Mouse (Mus musculus) cerebellum, postnatal 4 days (tissue): ENCODE data around the gene Pcdh19.

Source experiments
- DNase-seq, 2 experiments: peaks; one replicate each; pipeline ENCODE4 v3.0.0; 2022; ENCODE audit warnings: low spot score in 2 of 2, mixed read lengths in 1 of 2

Pcdh19 gene

DNA sequence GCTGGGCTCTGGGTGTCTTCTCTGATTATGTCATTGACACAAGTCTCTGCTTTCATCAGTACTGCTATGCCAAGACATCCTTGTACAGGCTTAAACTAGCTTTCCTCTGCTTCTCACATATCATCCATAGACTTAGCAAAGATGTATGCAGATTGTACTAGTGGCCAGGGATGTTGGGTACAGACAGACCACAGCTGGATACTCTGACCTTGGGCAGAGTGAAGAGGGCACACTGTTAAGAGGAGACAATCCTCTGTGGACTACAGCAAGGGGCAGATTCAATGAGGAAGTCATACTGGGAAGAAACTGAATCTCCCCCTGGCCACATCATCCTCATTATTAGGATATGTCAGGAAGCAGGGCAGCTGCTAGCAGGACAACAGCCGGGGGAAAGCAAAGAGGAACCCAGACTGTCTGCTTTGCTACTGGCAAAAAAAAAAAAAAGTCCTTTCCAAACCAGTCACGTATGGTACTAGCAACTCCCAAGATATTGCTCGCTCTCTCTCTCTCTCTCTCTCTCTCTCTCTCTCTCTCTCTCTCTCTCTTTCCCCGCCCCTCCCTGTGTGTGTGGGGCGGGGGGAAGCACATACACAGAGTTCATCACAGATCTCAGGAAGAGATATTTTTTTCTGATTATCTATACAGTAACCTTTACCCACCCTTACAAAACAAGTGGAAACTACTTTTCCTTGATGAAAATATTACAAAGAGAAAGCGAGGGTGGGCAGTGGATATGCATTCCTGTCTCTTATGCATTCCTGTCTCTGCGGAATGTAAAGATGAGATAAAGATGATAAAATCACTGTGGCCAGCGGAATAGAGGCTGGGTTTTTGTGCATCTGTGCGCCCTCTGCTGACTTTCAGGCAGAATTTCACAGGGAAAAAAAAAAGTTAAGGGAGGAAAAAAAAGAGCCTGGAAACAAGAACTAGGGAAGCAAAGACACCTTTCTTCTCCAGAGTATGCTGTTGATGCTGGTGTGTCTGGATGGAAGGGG, 31.2 kb downstream of the Pcdh19 start:
- DNase-seq: no peak

DNA sequence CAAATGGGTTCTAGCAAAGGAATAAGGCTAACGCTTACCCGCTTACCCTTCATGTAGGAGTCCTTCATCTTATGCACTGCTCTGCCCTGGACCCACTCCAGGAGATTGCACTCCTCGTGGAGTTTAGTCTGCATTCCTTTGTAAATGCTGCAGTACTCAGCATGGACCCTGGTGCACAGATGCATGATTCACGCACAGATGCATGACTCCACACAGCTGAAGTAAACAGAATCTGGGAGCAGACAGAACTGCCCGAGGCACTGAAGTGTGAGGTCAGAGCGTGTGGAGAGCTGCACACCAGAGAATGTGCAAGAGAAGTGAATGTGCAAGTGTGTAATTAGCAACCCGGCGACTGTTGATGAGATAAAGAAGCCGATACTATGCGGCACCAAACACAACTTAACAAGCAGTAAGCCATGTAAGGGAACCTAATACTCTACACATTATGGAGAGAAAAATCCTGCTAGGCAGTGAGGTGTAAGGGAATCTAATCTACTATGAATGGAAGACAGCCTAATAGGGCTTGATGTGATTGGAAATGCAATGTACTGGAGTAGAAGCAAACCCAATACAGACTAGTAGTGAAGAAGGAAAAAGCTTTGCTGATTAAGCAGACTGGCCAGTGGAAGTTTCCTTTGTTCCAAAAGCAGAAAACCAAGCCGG, 32.8 kb downstream of the Pcdh19 start:
- no peak for DNase-seq

DNA sequence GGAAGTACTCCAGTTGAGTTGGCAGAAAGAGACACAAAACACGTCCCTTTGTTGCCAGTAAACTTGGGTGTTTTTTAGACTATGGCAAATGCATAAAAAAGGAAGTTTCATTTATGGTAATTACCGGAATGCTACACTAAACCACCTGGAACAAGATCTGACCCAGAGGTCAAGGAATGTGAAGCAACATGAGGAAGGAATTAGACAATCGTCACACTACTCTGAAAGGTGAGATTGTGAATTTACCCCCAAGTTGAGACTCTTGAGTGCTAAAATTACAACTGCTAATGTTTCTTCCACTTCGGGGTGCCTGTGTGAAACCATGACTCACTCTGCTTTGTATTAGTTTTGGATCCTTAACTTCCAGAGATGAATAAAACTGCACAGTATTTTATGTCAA, 33.6 kb downstream of the Pcdh19 start:
- no peak for DNase-seq

DNA sequence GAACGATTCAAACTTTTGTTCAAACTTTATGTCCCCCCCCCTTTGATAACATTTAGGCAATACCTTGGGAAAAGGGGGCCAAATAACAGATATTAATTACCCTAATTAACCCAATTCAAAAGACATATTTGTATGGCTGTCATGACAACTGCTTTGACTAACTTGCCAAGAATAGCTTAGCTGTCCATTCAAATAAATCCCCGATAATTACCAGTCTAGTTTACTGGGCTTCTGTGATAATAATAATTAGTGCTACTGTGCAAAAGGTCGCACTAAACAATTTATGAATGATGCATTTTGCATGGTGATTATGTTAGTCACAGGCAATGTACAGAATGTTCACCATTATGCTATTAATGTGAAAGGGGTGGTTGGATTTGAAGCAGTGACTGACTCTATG, 35.7 kb downstream of the Pcdh19 start:
- DNase-seq: no peak

DNA sequence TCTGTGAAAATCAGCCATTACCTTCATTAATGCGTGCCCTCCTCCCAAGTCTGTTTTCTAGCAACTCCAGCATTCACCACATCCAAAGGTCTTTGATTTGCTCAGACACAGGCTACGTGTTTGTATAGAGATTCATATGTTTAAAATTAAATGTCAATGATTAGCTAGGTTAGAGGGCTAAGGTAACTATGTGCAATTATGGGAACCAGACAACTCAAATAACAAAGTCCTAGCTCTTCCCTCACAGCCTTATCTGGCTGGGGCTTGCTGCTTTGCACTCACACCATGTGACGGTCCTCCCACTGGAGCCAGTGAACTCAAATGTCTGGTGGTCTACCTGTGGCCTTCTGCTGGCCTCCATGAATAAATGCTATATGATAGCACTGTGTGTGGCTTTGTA, 38.4 kb downstream of the Pcdh19 start:
- no peak for DNase-seq

DNA sequence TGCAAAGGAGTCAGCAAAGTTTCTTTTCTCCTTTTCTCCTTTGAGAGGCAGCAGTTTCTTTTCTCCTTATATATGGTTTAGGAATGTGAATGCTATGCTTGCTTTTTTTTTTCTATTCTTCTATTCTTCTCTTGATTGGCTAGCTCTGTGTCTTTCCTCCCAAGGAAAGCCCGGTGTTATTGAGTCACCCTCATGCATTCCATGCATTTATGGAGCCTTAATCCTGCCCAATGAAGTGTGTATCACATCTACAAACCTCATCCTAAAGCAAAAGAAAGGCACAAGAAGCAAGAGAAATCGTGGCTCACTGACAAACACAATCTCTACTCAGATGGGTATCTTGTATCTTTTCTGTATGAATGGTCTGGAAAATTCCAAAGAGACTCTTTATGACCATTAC, 41.0 kb downstream of the Pcdh19 start:
- no peak for DNase-seq

DNA sequence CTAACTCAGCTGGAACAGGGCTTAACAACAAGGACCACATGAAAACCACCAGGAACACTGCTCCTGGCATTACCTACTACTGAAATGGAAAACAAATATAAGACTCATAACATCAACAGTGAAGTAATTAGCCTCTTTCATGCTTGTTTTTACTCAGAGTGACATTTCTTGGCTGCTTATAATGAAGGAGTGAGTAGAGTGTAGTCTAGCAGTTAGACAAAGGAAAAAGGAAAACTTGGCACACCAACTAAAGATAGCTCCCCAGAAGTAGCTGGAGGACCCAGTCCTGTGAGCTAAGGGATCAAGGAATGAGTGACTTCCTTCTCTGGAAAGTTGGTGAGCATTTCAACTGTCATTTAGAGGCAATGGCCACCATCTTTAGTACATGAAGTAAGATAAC, 49.3 kb downstream of the Pcdh19 start:
- no peak for DNase-seq

DNA sequence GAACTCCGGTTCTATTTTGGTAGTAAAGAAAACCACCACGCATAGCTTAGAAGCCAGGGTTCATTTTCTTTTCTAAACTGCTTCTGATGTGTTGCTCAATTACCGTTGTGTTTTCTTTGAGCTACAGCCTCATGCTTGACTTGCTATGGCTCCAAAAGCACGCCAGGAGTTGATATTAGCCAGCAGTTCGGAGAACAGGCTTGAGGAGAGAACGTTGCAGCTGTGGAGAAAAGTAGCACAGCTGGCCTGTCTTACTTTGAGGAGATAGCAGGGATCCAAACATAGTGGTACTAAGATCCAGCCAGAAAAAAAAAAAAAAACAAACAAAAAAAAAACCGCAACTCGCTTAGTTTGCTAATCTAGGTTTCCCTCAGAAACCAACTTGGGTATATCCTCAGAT, 59.2 kb downstream of the Pcdh19 start:
- DNase-seq: no peak

DNA sequence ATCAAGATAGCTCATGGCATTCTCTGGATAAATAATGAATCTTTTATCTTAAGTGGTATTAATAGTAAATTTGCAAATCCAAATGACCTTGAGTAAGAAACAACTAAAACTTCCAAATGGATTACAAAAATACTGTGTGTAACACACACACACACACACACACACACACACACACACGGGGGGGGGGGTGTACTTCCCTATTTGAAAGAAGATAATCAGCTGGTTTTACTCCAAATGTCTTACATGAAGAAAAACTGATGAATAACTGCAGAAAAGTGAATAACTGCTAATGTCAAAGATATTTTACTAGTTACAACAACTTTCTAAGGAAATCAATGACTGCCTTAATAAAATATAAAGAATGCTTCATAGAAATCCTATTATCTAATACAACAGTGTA, 70.6 kb downstream of the Pcdh19 start:
- no peak for DNase-seq

DNA sequence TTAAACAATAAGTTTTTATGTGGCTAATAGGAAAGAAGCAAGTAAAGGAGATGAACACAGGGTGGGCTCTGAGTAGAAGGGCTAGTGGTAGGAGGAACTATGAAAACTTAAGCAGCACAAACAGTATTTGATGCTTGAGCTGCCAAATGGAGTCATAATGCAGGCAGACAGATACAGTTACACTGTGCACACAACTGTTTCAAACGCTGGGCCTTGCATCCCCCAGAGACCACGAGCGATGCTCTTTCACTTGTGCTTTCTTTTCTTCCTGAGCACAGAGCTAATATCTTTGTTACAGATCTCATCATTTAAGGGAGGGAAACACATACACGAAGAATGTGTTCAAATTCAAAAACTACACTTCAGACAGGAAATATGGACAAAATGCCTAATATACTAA, 83.0 kb downstream of the Pcdh19 start:
- no peak for DNase-seq

DNA sequence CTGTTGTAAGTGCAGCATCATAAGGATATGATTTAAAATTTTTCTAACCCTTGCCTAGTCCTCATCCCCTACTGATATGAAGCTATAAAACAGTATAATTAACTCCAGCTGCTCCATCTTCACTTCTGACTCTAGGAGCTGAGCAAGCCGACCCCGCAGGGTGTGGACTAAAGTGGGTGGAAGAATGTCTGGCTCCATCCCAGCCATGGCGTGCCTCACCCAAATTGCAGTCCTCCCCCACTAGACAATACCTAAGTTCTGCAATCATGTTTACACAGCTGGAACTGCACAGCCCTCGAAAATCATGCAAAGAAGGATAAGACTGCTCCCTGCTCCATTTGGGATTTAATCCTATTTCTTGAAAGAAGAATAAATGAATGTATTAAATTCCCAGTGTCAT, 84.5 kb downstream of the Pcdh19 start:
- DNase-seq: no peak

DNA sequence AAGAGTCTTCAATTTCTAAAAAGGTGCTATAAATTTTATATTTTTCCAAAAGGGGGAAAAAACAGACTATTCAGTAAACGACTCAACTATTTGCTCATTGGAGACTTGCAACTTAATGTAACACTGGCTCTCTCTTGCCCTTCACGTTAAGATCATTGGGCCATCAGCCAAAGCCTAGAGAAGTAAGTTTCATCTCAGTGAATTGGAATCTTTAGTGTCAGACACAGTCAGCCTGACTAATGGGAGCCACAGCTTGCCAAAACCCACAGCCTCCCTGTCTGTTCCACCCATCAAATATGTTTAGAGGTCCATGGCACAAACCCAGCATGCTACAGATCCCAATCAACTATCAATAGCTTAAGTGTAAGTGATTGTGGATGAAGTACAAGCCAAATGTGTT, 86.7 kb downstream of the Pcdh19 start:
- DNase-seq: no peak

DNA sequence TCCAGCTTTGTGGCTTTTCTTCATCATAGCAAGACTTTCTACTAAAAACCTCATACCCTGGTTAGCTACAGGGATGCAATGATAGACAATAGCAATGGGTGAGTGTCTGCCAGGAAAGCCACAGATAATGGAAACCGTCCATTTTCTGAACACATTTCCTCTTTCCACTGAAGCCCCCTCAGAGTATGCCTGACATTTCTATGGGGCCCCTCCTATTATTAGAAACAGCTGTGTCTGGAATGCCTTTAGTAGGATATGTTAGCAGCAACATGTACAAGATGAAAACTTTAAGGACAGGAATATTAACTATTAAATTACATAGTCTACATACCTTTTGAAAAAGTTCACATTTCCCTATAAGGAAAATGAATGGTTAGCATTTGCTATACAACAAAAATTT, 87.1 kb downstream of the Pcdh19 start:
- DNase-seq: no peak

DNA sequence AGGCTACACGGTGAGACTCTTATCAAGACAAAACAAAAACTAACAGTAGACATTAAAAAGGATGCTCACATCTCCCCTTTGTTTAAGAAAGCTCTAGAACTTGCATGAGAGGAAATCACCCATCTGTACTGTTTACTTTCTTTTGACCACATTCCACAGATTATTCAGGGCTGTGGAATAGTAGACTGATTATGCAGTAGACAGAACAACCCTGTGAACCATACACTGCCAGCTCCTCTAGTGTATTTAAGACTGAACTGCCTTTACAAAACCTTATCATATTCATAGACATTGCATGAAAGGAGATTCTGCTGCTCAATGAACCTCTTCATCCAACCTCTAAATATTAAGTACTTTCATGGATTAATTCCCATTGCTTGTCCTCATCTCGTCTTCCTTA, 87.6 kb downstream of the Pcdh19 start:
- no peak for DNase-seq

DNA sequence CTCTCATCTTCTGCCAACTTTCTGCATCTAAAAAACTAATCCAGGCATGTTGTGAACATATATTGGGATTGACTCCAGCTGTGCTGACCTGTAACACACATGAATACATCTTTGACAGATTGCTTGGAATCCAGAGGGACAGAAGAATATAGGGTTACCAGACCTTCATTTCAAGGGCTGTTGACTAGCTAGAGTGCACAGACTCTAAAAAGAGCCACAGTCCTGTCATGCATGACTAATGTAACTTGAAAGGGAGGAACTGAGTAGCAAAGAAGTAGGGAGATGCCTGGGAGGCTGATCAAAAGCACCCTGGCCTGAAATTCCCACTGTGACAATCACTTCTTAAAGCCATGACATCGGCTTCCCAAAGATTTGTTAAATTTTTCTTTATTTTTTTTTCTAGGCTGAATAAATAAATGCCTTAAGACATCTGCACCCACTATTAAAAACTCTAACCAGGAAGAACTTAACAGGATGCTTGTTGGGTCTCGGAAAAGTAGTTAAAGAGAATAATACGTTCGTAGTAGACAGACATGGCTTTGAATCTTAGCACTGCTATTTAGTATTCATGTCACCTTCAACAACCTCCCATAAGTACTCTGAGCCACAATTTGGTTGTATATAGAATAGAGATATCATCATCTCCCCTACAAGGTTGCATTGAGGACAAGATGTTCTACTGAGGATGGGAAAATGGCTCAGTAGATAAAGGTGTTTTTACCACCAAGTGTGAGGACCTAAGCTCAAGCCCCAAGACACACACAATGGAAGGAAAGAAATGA, 113.0 kb downstream of the Pcdh19 start:
- DNase-seq: no peak

DNA sequence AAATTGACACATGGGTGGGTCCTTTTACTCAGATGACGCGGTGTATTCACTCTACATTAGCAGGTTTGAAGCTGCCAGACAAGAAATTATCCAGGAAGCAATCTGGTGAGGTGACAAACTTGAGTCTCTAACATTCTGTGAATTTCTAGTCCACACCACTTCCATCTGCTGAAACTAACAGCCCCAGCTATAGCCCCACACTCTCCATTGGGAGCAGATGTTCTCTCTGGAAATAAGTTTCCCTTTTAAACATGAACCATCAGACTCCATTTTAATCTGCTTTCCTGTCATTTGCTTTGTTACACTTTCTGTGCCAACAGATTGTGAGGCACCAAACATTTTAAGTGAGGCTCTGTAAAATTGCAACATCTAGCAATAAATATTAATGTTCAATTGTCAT, 123.4 kb downstream of the Pcdh19 start:
- no peak for DNase-seq
